Mouse (Mus musculus) B cell, adult 2 months (primary cell): Measurements from ENCODE around the gene Sfi1.
"Not testable (repeated sequence)": the region's sequence is repeated elsewhere in the genome, so short reads cannot be mapped to it uniquely, and the experiment has no call there.

Source experiments
- DNase-seq, 2 experiments: peaks; one replicate each; pipeline ENCODE4 v3.0.0; 2022

The Sfi1 gene

DNA sequence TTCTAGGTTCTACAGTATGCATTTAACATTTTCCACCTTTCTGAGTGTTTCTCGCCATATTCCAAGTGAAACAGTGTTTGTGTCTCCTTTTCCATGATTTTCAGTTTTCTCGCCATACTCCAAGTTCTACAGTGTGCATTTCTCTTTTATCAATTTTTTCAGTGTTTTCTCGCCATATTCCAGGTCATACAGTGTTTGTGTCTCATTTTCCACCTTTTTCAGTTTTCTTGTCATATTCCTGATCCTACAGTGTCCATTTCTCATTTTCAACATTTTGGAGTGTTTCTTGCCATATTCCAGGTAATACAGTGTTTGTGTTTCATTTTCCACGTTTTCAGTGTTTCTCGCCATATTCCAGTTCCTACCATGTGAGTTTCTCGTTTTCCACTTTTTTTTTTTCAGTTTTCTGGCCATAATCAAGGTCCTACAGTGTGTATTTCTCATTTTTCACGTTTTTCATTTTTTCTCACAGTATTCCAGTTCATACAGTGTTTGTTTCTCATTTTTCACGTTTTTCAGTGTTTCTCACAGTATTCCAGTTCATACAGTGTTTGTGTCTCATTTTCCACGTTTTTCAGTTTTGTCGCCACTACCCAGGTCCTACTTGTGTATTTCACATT is 91.3 kb downstream of the Sfi1 start:
- DNase-seq, result no peak

DNA sequence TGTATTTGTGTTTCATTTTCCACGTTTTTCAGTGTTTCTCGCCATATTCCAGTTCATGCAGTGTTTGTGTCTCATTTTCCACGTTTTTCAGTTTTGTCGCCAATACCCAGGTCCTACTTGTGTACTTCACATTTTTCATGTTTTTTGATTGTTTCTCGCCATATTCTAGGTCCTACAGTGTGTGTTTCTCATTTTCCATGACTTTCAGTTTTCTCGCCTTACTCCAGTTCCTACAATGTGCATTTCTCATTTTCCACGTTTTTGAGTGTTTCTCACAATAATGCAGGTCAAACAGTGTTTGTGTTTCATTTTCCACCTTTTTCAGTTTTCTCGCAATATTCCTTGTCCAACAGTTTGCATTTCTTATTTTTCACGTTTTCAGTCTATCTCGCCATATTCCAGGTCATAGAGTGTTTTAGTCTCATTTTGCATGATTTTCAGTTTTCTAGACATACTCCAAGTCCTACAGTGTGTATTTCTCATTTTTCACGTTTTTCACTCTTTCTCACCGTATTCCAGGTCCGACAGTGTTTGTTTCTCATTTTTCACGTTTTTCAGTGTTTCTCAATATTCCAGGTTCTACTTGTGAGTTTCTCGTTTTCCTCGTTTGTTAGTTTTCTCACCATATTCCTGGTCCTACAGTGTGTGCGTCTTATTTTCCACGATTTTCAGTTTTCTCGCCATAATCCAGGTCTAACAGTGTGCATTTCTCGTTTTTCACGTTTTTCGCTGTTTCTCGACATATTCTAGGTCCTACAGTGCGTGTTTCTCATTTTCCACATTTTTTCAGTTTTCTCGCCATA is 92.0 kb downstream of the Sfi1 start:
- DNase-seq, result no peak

GRCm38 (mm10) chr11:3100066-3100645 is 93.1 kb downstream of the Sfi1 start:
- not testable (repeated sequence) for DNase-seq
